Mouse (Mus musculus) lung, adult 2 months (tissue): Measurements from ENCODE around the gene Rbms3. TPM values are rescaled to one million over a fixed set of nuclear protein-coding genes. Genes with fewer than 3 reads are reported as not detected.

Experiments
- DNase-seq: peaks from one replicate; pipeline ENCODE4 v3.0.0; 2022
- H3K4me1 ChIP-seq: fragments of 200-500 bp; 2 replicates; pipeline ENCODE4 v1.6.1; 2011; ENCODE audit warnings: low read length; ENCODE audit not compliant: control insufficient read depth, insufficient read depth
- H3K4me3 ChIP-seq: fragments of 200-500 bp; replicated peaks from 2 replicates; pipeline ENCODE3; 2011; ENCODE audit warnings: low read depth, mild to moderate bottlenecking, control low read depth, low read length; ENCODE audit errors: extremely low read depth
- CTCF ChIP-seq: fragments of 200-500 bp; IDR thresholded peaks from 2 replicates; pipeline ENCODE4 v1.5.1; 2011; ENCODE audit warnings: mild to moderate bottlenecking, low read length, control low read depth; ENCODE audit not compliant: insufficient read depth
- POLR2A ChIP-seq: fragments of 200-500 bp; IDR thresholded peaks from 2 replicates; pipeline ENCODE4 v1.6.1; 2011; ENCODE audit warnings: low read depth, mild to moderate bottlenecking, control low read depth, low read length, borderline replicate concordance; ENCODE audit errors: extremely low read depth
- WGBS: fragments of 180-500 bp; shearing (Covaris S2); methylation state at CpG from one replicate; pipeline ENCODE4 v1.1.7; 2018; 5-methylcytosine and 5-hydroxymethylcytosine counted together
- polyA plus RNA-seq: library from polyadenylated mRNA; depleted of rRNA; stranded (reverse); fragments of >200 nt; gene quantifications from 2 replicates; pipeline ENCODE4 v1.2.3, GENCODE M21; 2012

The Rbms3 gene
- polyA plus RNA-seq, 1 experiment: 35.8 TPM

DNA sequence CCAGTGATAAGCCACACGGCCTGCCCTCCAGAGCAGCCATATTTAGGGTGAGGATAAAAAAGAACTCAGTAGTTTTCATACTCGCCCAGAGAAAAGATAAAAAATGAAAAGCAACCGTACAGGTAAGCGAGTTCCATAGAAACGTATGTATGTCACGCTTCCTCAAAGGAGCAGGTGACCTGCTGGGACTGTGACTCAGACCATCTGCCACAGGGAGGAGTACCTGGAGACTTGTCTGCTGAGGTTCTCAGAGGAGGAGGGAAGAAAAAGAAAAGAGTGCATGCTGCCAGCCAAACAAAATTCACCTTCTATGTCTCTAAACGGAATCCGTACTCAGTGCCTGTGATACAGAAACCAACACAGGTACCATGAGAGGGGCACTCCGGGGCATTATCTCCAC lies 30.4 kb downstream of the Rbms3 start:
- no peak for TF ChIP-seq CTCF
- no peak for TF ChIP-seq POLR2A
- no peak overlapping the region for H3K4me3 ChIP-seq
- WGBS: 92% methylated on average over 9 of the region's 9 CpGs
- no peaks in the 10 kb centered on the region for H3K4me1 ChIP-seq
- no peak for DNase-seq

DNA sequence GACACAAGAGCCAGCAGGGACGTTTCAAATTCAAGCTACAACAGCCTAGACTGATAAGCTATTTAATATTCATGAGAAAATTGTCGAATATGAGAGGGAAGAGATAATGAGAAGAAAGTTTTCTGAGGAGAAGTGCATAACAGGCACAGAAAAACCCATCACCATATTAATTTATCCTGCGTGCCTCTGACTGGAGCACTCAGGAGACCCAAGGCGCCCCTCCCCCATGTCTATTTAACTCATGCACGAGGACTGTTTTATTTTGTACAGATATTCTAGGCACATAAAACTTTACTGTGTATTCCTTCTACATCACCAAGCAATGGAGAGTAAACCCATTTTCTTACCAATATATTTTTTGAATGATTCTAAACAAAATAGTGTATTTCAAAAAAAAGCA lies 33.6 kb downstream of the Rbms3 start:
- 66% methylated on average over 5 of the region's 5 CpGs for WGBS
- TF ChIP-seq CTCF (no peak), POLR2A (no peak)
- DNase-seq: no peak
- Histone ChIP-seq H3K4me1 (no peaks in the 10 kb centered on the region), H3K4me3 (no peak overlapping the region)

DNA sequence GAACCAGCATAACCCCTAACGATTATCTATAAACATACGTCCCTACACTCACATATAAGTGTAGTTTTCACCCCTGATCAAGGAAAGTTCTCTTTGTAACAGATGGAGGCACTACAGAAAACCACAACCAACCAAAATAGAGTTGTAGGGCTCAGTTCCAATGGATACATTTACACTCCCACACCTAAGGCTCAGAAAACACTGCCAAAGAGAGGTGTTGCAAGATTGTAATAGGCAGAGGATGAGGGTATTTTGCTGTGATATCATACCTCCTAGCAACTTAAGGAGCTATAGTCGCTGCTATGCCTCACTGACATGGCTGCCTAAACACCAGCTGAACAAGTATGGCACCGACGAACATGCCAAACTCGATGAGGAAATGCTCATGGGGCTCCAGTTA lies 44.4 kb downstream of the Rbms3 start:
- Histone ChIP-seq H3K4me3 (no peak overlapping the region), H3K4me1 (no peaks in the 10 kb centered on the region)
- DNase-seq: no peak
- 91% methylated on average over 6 of the region's 6 CpGs for WGBS
- TF ChIP-seq POLR2A (no peak), CTCF (no peak)

DNA sequence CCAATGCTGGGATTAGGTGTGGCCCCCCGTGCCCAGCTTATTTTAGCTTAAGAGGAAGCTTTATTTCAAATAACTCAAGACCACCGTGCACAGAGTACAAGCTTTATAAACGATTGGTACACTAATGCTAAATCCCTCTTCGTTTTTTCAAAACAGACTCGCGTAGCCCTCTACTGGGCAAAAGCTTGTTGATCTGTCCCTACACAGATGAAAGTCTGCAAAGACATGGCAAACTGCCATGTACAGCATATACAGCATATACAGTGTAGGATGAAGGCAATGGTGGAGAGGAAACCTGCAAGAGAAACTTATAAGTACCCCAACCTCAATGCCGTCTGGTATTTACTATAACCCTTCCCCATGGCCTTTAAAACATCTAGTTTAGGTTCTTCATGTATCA lies 46.1 kb downstream of the Rbms3 start:
- no peak overlapping the region for H3K4me3 ChIP-seq
- 43% methylated on average over 7 of the region's 7 CpGs for WGBS
- TF ChIP-seq CTCF: no peak
- TF ChIP-seq POLR2A: no peak
- DNase-seq: no peak
- H3K4me1 ChIP-seq: no peaks in the 10 kb centered on the region

DNA sequence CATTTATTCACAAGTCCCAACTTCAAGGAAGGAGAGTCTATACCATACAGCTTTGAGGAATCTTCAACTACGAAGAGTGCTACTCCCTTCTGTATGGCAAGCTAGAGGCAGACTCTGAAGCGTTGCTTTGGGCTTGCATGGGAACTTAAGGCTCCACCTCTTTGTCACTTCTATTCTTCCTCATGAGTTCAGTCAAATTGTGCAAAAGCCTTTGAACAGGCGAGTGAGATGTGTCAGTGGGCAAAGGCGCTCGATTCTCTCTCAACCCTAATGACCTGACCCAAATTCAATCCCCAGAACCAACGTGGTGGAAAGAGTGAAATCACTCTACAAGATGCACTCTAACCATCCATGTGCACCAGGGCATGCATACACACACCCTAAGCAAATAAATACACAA lies 47.1 kb downstream of the Rbms3 start:
- Histone ChIP-seq H3K4me1 (no peaks in the 10 kb centered on the region), H3K4me3 (no peak overlapping the region)
- WGBS: 82% methylated on average over 6 of the region's 6 CpGs
- DNase-seq: no peak
- TF ChIP-seq POLR2A: no peak
- no peak for TF ChIP-seq CTCF

DNA sequence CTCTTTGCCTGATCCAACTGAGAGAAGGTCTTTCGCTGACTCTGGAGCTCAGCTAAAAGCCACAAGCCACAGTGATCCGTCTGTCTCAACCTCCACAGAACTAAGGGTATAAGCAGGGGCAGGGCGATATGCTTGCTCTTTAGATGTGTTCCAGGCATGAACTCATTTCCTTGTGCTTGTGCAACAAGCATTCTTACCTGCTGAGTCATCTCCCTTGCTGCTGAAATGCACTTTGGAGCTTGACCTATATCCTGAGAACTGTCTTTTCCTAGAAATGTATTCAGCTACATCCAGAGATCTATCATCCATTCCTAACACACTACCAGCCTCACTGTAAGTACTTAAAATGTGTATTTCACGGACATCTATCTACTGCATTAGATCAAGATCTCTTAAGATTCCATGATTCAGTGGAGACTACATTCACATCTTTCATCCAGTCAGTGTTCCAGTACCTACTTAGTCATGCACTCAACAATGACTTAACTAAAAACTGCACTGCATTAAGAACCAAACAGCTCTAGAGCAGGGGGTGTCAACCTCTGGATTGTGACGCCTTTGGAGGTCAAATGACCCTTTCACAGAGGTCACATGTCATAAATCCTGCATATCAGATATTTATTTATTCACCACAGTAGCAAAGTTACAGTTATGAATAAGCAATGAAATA lies 58.4 kb downstream of the Rbms3 start:
- WGBS: 41% methylated on average over 5 of the region's 5 CpGs
- no peaks in the 10 kb centered on the region; the same call in 1 of the 2 replicates for H3K4me1 ChIP-seq
- H3K4me3 ChIP-seq: no peak overlapping the region
- DNase-seq: no peak
- no peak for TF ChIP-seq POLR2A
- TF ChIP-seq CTCF: no peak

DNA sequence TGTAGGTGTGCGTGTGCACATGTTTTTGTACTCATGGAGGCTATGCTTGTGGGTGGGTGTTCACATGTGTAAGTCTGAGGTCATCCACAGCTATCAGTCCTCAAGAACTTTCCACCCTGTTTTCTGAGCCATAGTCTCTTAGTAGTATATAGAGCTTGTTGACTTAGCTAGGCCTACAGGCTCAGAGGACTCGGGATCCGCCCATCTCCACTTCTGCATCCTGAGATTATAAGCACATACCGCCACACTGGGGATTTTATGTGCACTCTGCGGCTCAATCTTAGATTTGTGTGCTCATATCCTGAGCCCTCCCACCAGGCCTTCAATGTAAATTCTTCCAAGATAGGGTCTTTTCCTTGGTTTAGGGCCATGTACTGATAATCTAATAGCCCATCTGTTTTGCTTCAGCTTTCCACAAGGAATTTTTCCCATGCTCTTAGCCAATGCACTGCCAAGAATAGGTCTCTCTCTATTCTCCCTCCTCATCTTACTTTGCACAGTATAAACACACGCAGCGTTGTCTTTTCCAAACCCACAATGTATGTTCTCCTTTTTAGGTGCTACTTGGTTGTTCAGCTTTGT lies 59.4 kb downstream of the Rbms3 start:
- 86% methylated on average over 7 of the region's 7 CpGs for WGBS

DNA sequence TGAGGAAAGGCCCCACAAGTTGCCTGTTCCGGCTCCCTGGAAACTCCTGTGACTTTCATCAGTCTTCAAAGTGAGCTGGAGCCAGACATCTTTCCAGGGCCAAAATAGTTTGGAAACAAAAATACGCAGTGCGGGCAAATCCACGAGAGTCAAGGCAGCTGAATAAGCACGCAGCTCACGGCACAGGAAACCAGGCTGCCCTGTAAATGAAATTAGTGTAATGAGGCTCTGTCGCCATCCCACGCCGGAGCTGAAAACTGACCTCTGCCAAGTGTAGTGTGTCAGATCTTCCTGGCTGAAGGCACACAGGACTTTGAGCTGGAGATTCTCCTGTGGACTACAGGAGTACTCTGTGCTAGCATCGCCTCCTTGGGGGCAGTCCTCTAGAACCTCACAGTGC lies 63.4 kb downstream of the Rbms3 start:
- Histone ChIP-seq H3K4me1 (no peaks in the 10 kb centered on the region; the same call in 1 of the 2 replicates), H3K4me3 (no peak overlapping the region)
- TF ChIP-seq CTCF (no peak), POLR2A (no peak)
- 66% methylated on average over 10 of the region's 10 CpGs for WGBS
- no peak for DNase-seq

More for the DNA sequence above, 59.4 kb downstream of the Rbms3 start:
- DNase-seq: no peak
- H3K4me1 ChIP-seq: no peaks in the 10 kb centered on the region; the same call in 1 of the 2 replicates
- H3K4me3 ChIP-seq: no peak overlapping the region
- TF ChIP-seq POLR2A: no peak
- no peak for TF ChIP-seq CTCF

DNA sequence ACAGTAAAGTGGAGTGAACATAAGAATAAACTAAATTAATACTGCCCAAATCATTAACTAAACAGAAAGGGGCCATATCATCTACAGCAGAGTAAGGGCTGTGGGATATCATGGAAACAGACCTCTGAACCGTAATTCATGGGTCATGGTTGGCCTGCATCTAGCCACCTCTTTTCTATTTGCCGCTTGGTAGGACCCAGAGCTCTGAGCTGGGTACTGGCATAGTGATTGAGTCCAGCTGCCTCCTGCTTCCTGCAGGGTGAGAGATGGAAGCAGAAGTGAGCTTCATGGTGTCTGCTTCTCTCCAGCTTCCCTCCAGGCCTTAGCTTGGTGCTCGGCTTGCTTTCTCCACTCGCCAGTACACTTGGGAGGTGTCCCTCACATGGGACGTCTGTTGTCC lies 71.2 kb downstream of the Rbms3 start:
- Histone ChIP-seq H3K4me1 (no peaks in the 10 kb centered on the region; the same call in 1 of the 2 replicates), H3K4me3 (no peak overlapping the region)
- TF ChIP-seq POLR2A (no peak), CTCF (no peak)
- no peak for DNase-seq
- WGBS: 91% methylated on average over 5 of the region's 5 CpGs

DNA sequence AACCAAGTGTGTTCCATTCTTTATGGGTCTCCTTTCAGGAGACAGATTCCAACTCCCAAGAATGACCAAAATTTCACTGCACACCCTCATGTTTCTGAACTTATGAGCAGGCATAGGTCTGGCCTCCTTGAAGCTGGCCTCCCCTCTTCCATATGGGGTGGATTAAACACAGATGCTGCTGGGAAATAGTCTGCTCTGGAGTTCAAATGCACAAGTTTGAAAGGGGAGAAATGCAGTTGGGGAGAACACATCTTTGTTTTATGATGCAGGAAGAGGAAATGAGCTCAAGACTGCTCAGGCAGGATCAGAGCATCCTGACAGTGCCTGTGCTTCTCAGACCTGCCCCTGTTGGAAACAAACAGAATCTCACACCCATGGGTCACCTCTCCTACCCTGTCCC lies 75.4 kb downstream of the Rbms3 start:
- no peak for DNase-seq
- H3K4me1 ChIP-seq: no peaks in the 10 kb centered on the region; the same call in 1 of the 2 replicates
- H3K4me3 ChIP-seq: no peak overlapping the region
- TF ChIP-seq CTCF (no peak), POLR2A (no peak)
